Mouse (Mus musculus) lung, embryonic 14.5 days (tissue): ENCODE measurements around the gene Zmiz2. TPM values are rescaled to one million over a fixed set of nuclear protein-coding genes. Genes with fewer than 3 reads are reported as not detected.

Experiments used
- ATAC-seq: fragments of 200-750 bp; cut with Nextera tagmentation; 2 replicates; pipeline ENCODE4 v1.8.0; 2017; ENCODE audit warnings: mild to moderate bottlenecking, moderate TSS enrichment, moderate library complexity; ENCODE audit not compliant: insufficient read depth
- DNase-seq: peaks from one replicate; pipeline ENCODE4 v3.0.0-alpha.2; 2015
- H3K27ac ChIP-seq: fragments of 300-500 bp; sonication (generic); 2 replicates; pipeline ENCODE4 v1.5.1; 2014; ENCODE audit warnings: low read depth, mild to moderate bottlenecking, moderate library complexity
- H3K27me3 ChIP-seq: fragments of 300-500 bp; sonication (generic); 2 replicates; pipeline ENCODE4 v1.6.1; 2014; ENCODE audit warnings: low read length, control low read depth; ENCODE audit not compliant: insufficient read depth
- H3K36me3 ChIP-seq: fragments of 300-500 bp; sonication (generic); 2 replicates; pipeline ENCODE4 v1.6.1; 2014; ENCODE audit warnings: control low read depth; ENCODE audit not compliant: insufficient read depth
- H3K4me1 ChIP-seq: fragments of 300-500 bp; sonication (generic); 2 replicates; pipeline ENCODE4 v1.6.1; 2014; ENCODE audit warnings: antibody characterized with exemption, control low read depth; ENCODE audit not compliant: insufficient read depth
- H3K4me2 ChIP-seq: fragments of 300-500 bp; sonication (generic); 2 replicates; pipeline ENCODE4 v1.6.1; 2014; ENCODE audit warnings: mild to moderate bottlenecking
- H3K4me3 ChIP-seq: fragments of 300-500 bp; sonication (generic); 2 replicates; pipeline ENCODE4 v1.5.1; 2014; ENCODE audit warnings: low read depth, low read length
- H3K9ac ChIP-seq: fragments of 300-500 bp; sonication (generic); 2 replicates; pipeline ENCODE4 v1.6.1; 2014
- H3K9me3 ChIP-seq: fragments of 300-500 bp; sonication (generic); 2 replicates; pipeline ENCODE4 v1.6.1; 2016; ENCODE audit warnings: low read depth, low read length, control low read depth
- CTCF ChIP-seq: IDR thresholded peaks from 2 replicates; pipeline ENCODE4 v1.5.1; 2016; ENCODE audit warnings: antibody characterized with exemption, low read depth
- WGBS: fragments of 180-500 bp; shearing (Covaris S2); extraction: QIAGEN DNeasy Blood & Tissue Kit; methylation state at CpG from one replicate; pipeline ENCODE4 v1.1.7; 2014; 5-methylcytosine and 5-hydroxymethylcytosine counted together
- polyA plus RNA-seq: library from polyadenylated mRNA; unstranded; fragments of >200 nt; fragmentation: Nextera tagmentation; extraction: Ambion mirVana; gene quantifications from 2 replicates; pipeline ENCODE4 v1.2.1, GENCODE M21; 2014

The Zmiz2 gene
- polyA plus RNA-seq = 11.8 and 12.9 TPM in 2 replicates

DNA sequence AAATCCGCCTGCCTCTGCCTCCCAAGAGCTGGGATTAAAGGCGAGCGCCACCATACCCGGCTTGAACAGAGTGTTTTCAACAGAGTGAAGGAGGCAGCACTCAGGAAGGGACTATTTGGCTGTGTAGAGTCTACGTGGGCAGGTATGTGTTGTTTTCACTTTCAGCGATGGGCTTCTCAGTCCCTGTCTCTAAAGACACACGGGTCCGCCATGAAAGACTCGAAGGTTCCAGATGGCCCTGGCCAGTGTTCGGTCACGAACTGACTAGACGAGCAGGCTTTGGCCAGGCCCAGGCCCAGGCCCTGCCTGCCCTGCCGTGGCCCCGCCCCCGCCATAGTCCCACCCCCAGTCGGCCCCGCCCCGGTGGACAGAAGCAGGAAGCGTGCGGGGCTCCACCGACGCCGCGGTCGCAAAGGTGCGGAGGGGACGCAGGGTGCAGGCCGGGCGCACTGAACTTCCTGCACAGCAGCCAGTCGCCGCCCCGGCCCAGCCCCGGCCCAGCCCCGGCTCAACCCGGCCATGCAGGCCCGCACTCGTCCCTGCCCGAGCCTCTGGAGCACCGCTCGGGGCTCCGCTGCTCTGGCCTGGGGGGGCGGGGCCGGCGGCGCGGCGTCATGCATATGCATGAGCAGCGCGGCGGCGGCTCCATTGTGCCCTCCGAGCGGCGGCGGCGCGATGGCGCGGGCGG, at the start of gene Zmiz2:
Gene Zmiz2, plus strand, starts transcription at position 349 of the 688 bp plus-strand sequence.
- Histone ChIP-seq H3K4me3 (peak within 1 kb of the TSS; percentile 89), H3K9ac (peak within 1 kb of the TSS; percentile 85), H3K4me1 (no peaks in the 10 kb centered on the region), H3K9me3 (no peaks in the 10 kb centered on the region), H3K36me3 (peaks cover 10% of the 10 kb centered on the region), H3K27ac (peak within 1 kb of the TSS; percentile 93), H3K4me2 (peak within 1 kb of the TSS; percentile 86), H3K27me3 (no peaks in the 10 kb centered on the region)
- WGBS = 7% methylated on average over 59 of the region's 60 CpGs
- TF ChIP-seq CTCF = no peak
- peak; percentile 99 for ATAC-seq
- DNase-seq = peak; percentile 94

DNA sequence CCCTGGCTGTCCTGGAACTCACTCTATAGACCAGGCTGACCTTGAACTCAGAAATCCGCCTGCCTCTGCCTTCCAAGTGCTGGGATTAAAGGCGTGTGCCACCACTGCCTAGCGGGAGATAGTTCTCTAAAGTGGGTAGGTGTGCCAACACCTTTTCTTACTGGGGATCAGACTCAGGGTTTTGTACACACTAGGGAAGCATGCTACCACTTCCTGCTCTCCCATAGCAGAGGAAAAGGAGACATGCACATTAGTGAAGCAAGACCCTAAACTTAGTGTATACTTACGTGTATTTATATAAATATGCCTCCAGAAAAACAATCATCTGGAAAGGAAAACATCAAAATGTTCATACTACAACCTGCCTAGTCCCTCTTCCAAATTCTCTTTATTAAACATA, 42.9 kb upstream of the Zmiz2 start:
- Histone ChIP-seq H3K4me2 (no peak overlapping the region), H3K9ac (no peak overlapping the region), H3K4me1 (no peaks in the 10 kb centered on the region), H3K36me3 (peaks cover 94% of the 10 kb centered on the region), H3K27ac (no peak overlapping the region), H3K4me3 (no peak overlapping the region), H3K27me3 (no peaks in the 10 kb centered on the region), H3K9me3 (no peaks in the 10 kb centered on the region)
- TF ChIP-seq CTCF = no peak
- no peak for ATAC-seq
- 91% methylated on average over 4 of the region's 4 CpGs for WGBS
- no peak for DNase-seq

GRCm38 (mm10) chr11:6346966-6347365, 41.9 kb upstream of the Zmiz2 start:
- ATAC-seq = no peak

GRCm38 (mm10) chr11:6348681-6349200, 40.1 kb upstream of the Zmiz2 start:
- TF ChIP-seq CTCF = no peak
- Histone ChIP-seq H3K4me2 (no peak overlapping the region), H3K4me1 (no peaks in the 10 kb centered on the region), H3K9ac (no peak overlapping the region), H3K9me3 (no peaks in the 10 kb centered on the region), H3K27ac (no peak overlapping the region), H3K4me3 (no peak overlapping the region), H3K27me3 (no peaks in the 10 kb centered on the region), H3K36me3 (peaks cover 92% of the 10 kb centered on the region)
- DNase-seq (no peak), ATAC-seq (no peak)
- WGBS = 83% methylated on average over 11 of the region's 11 CpGs

More at GRCm38 (mm10) chr11:6346966-6347365, 41.9 kb upstream of the Zmiz2 start:
- H3K4me2 ChIP-seq = no peak overlapping the region
- no peak for DNase-seq
- no peak overlapping the region for H3K27ac ChIP-seq
- no peaks in the 10 kb centered on the region for H3K27me3 ChIP-seq
- 76% methylated on average over 7 of the region's 7 CpGs for WGBS
- H3K4me1 ChIP-seq = no peaks in the 10 kb centered on the region
- H3K36me3 ChIP-seq = peaks cover 89% of the 10 kb centered on the region
- no peak overlapping the region for H3K4me3 ChIP-seq
- H3K9ac ChIP-seq = no peak overlapping the region
- H3K9me3 ChIP-seq = no peaks in the 10 kb centered on the region
- no peak for TF ChIP-seq CTCF

DNA sequence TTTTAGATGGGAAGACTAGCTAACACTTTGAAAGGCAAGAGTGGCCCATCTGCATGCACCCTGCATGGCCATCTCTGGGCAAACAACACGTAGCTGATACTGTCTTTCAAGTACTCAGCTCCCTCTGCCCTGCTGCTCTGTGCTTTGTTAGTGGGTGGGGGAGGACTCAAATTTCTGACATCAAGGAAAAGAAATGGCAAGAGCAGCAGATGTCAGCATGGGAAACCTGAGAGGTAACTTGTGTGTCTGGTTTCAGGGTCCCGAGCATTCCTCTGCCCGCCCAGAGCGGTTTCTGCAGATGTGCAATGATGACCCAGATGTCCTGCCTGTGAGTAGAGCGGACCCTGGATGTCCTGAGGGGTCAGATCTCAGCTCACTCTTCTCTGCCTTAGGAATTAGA, 39.3 kb upstream of the Zmiz2 start:
- no peak overlapping the region for H3K4me2 ChIP-seq
- no peaks in the 10 kb centered on the region for H3K4me1 ChIP-seq
- H3K4me3 ChIP-seq = no peak overlapping the region
- no peak overlapping the region for H3K9ac ChIP-seq
- H3K27me3 ChIP-seq = no peaks in the 10 kb centered on the region
- H3K9me3 ChIP-seq = no peaks in the 10 kb centered on the region
- TF ChIP-seq CTCF = no peak
- DNase-seq (no peak), ATAC-seq (no peak)
- WGBS = 92% methylated on average over 5 of the region's 5 CpGs
- H3K27ac ChIP-seq = no peak overlapping the region
- H3K36me3 ChIP-seq = peaks cover 90% of the 10 kb centered on the region

DNA sequence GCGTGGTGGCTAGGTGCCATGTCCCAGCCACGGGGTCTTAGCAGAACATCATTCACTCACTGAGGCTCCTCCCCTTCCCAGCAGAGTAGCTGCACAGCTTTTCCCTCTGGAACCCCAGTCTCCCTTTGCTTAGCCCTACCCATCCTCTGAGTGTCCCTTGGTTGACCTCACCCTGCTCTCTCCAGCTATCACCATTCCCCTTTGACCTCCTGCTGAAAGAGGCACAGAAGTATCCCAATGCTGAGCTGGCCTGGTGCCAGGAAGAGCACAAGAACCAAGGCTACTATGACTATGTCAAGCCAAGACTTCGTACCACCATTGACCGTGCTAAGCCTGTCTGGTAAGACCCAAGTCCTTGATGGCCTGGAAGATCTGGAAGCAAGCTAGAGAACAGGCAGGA, 33.8 kb upstream of the Zmiz2 start:
- Histone ChIP-seq H3K4me3 (no peak overlapping the region), H3K36me3 (peaks cover 62% of the 10 kb centered on the region), H3K4me1 (no peaks in the 10 kb centered on the region), H3K27me3 (no peaks in the 10 kb centered on the region), H3K9ac (no peak overlapping the region), H3K9me3 (no peaks in the 10 kb centered on the region), H3K4me2 (no peak overlapping the region), H3K27ac (no peak overlapping the region)
- DNase-seq (no peak), ATAC-seq (no peak)
- no peak for TF ChIP-seq CTCF
- WGBS = 78% methylated on average over 4 of the region's 4 CpGs

DNA sequence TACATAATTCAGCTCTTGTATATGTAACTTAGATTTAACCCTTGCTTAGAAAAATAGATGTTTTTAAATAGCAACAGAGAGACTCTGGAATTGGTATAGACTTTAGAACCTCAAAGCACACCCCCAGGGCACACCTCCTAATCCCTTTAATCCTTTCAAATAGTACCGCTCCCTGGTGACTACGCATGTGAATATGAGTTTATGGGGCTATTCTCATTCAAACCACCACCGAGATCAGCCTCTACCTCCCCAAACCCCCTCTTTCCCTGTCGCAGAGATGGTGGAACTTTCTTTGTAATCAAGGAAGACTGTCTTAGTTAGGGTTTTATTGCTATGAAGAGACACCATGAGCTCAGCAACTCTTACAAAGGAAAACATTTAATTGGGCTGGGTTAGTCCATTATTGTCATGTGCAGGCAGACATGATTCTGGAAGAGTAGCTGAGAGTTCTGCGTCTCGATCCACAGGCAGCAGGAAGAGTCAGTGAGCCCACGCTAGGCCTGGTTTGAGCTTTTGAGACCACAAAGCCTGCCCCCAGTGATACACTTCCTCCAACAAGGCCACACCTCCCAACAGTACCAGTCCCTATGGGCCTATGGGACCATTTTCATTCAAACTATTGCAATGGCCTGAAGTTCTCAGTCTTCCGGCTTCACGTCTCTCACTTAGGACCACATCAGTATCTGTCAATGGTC, 24.1 kb upstream of the Zmiz2 start:
- H3K4me3 ChIP-seq = no peak overlapping the region
- H3K27me3 ChIP-seq = no peaks in the 10 kb centered on the region
- H3K9me3 ChIP-seq = no peaks in the 10 kb centered on the region
- no peak overlapping the region for H3K9ac ChIP-seq
- H3K36me3 ChIP-seq = no peaks in the 10 kb centered on the region
- ATAC-seq = no peak
- no peak overlapping the region for H3K27ac ChIP-seq
- no peak for DNase-seq
- no peak for TF ChIP-seq CTCF
- H3K4me2 ChIP-seq = no peak overlapping the region
- 91% methylated on average over 9 of the region's 9 CpGs for WGBS
- H3K4me1 ChIP-seq = no peaks in the 10 kb centered on the region
